Mouse (Mus musculus) embryo, embryonic 11.5 days (tissue): Measurements from ENCODE around the gene Cutal.
"Not testable (repeated sequence)": the region's sequence is repeated elsewhere in the genome, so short reads cannot be mapped to it uniquely, and the experiment has no call there.

Experiments used
- DNase-seq: peaks from one replicate; pipeline ENCODE4 v3.0.0-alpha.2; 2012; ENCODE audit warnings: low read depth, low spot score

The Cutal gene

DNA sequence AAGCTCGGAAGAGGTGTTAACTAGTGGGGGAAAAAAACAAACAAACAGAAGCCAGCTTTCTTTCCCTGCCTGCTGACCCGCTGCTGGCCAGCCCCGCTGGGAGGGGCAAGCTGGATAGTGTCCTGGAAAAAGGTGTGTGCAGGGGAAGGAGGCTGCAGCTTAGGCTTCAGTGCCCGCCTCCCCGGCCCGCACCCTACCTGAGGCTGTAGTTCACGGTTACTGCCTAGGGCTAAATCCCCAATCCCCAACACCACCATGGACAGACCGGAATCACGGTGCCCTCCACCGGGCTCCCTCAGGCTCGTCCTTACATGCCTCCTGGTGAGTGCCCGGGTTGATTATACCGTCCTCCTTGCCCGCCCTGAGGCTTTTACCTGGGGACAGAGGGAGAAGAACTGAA, at the start of gene Cutal:
Cutal (plus strand) TSS at position 126 of the 400 bp plus-strand sequence.
- no peak for DNase-seq

DNA sequence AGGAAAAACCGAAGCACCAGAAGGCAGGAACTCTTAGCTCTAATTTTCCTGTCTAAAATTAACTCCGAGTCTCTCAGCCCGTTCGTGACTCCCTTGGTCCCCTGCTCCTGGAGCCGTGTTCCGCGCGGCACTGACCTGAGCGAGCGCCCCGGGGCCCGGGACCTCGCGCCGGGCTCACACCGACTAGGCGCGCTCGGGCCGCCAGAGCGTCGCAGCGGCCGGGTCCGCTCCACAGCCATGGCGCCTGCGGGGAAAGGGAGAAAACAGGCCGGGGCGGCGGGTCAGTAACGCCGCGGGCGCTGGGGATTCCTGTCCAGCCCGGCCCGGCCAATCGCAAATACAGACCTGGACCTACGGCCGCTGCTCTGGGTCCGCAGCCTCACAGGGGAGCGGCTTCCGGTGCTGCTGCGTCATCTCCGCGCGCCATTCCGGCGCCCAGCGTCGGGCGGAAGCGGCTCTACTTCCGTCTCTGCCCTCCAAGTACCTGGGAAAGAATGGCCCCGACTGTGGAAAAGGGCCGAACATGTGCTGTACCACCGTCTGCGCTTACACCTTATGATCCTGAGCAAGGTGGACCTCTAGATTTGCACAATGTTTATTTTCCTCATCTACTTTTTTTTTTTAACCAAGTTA, 48.3 kb upstream of the Cutal start, which contains the start of gene Fbxw2:
Fbxw2 (minus strand) TSS at position 485 of the 633 bp plus-strand sequence.
- peak; percentile 83 for DNase-seq

DNA sequence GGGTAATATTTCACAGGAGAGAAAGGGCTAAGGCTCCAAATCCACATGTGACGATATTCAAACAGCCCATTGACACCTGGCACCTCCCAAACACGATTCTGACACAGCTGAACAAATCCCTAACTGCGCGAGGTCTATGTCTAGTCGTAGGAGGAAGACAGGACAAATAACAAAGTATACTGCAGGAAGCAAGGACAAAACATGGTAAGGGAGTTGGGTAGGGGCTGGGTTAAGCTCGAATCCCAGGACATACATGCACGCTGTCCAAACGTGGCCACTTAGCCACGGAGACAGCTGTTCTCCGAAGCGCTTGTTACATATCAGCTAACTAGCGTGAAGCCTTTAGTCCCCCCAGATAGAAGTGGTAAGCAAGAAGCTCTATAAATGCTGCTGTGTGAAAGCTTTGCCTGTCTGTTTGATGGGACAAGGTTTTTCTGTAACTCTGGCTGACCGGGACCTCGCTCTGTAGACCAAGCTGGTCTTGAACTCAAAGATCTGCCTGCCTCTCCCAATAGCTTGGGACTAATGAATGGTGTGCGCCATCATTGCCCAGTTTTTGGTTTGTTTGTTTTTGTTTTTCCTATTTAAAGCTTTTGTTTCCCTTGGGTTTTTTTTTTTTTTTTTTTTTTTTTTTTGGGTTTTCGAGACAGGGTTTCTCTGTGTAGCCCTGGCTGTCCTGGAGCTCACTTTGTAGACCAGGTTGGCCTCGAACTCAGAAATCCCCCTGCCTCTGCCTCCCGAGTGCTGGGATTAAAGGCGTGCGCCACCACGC, 47.5 kb upstream of the Cutal start:
- DNase-seq: peak; percentile 5

DNA sequence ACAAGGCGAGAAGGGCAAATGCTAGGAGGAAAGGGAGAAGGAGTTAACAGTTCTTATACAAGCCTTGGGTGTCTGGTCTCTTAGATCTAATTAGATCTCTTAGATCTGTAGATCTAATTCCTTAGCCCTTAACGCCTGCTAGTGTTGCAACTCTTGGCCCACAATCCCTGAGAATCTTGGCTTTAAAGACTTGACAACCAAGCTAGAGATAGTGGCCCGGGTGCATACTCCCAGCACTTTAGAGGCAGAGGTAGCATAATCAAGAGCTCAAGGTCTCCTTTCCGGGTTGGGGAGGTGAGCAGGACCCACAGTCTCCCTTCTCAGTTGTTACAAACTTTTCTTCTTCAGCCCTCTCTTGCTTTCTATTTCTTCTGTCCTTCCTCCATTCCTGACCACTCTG, 46.6 kb upstream of the Cutal start:
- no peak for DNase-seq

DNA sequence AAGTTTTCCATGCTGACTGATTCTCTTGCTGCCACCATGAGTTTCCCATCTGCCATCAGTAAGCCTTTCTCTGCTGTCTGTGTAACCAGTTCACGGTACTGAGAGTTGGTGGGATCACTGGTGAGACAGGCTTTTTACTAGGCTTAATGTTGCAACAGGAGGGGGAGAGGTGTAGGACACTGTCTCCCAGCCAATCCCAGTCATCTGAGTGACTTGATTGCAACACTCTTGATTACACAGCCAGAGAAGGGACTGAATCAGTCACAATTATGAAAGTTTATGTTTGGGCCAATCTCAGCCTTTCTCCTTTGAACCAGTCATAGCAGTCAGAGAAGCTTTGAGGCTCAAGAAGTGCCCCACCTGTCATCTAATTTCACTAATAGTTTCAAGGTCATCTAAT, 46.2 kb upstream of the Cutal start:
- no peak for DNase-seq

DNA sequence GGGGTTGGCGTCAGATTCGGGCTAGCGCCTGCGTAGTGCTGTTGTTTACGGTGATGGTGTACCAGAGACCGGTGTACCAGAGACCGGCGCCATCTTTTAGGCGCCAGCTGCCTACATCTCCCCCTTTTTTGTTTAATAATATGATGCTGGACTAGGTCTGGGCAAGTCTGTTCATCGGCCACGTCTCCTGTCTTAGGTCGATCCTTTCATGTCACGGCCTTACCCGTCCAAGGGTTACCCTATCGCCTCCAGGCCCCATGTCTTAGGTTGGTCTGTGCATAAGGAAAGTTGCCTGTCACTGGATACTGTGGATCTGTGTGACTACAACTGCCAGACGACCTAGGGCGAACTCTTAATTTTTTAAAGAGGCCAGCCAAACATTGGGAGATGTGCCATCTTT, 44.1 kb upstream of the Cutal start:
- DNase-seq: not testable (repeated sequence)

DNA sequence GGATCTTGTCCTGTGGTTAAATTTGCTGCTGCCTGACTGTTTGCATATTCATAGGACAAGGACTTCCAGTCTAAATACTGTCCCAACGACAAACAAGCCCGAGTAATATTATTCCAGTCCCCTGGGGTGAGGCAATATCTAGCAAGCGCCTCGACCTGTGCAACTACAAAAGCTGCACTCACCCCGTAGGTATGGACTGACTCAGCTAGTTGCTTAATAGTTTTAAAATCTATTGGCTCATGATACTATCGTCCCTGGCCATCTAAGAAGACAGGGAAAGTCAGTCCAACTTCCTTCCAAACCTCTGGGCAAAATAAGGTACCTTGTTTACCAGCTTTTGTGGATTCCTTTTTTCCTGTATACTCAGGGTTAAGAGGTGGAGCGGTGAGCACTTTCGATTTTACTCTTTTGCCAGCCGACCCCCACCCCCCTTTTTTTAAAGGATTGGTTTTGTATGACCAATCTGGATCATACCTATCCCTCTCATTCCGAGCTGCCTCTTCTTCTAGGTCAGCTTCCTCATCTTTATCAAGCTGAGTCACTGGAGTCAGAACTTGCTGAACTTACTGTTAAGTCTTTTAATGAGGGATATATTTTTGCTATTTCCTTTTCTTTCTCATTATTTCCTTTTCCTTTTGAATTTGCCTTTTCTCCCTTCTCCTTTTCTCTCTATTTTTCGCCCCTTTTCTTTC, 41.3 kb upstream of the Cutal start, which contains the start of gene Gm34653:
Gm34653 (plus strand) TSS at position 242 of the 692 bp plus-strand sequence.
- DNase-seq: not testable (repeated sequence)

DNA sequence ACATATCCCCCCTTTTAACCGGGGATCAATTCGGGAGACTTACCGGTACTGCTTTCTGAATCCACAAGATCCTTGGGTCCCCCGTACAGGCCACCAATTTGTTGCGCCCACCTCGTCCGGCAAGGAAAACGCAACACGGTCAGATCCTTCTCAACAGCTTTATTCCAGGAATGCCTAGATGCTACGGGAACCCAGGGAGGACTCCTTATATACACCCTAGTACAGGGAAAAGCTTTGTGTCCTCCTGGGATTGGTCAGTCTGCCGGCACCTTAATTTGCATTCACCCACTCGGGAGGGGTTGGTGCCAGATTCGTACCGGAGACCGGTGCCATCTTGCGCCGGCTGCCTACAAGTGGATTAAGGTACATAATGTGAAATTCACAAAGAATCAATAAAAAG, 40.6 kb upstream of the Cutal start:
- no peak for DNase-seq

DNA sequence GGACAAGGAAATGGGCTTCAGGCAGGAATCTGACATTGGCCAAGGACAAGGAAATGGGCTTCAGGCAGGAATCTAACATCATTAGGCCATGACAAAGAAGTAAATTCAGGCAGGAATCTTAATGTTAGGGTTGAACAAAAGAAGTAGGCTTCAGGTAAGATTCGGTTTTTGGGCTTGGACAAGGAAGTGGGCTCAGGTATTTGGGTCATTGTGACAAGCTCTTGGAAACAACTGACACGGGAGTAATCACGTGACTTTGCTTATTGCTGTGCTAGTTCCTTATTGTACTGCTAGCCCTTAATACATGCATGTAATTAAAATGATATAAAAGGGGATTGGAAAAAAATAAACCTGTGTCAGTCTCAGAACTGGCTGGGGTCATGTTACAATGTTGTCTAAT, 38.5 kb upstream of the Cutal start:
- DNase-seq: no peak

DNA sequence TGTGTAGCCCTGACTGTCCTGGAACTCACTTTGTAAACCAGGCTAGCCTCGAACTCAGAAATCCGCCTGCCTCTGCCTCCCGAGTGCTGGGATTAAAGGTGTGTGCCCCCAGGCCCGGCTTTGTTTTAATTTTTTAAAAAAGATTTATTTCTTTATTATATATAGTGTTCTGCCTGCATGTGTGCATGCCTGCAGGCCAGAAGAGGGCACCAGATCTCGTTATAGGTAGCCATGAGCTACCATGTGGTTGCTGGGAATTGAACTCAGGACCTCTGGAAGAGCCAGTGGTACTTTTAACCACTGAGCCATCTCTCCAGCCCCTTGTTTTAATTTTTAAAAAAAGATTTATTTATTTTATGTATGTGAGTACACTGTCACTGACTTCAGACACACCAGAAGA, 34.1 kb upstream of the Cutal start:
- not testable (repeated sequence) for DNase-seq

DNA sequence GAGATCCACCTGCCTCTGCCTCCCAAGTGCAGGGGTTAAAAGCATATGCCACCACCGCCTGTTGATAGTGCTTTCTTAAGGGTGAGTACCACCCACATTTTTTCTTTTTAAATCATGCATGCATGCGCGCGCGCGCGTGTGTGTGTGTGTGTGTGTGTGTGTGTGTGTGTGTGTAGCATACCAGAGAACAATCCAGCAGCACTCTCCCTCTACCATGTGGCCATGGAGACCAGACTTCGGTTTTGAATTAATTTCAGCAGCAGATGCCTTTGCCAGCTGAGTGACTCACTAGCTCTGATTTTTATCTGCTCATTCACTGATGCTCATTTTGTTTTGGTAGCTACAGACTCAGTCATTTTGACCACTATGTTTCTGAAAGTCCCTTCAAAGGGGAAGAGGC, 32.5 kb upstream of the Cutal start:
- no peak for DNase-seq

DNA sequence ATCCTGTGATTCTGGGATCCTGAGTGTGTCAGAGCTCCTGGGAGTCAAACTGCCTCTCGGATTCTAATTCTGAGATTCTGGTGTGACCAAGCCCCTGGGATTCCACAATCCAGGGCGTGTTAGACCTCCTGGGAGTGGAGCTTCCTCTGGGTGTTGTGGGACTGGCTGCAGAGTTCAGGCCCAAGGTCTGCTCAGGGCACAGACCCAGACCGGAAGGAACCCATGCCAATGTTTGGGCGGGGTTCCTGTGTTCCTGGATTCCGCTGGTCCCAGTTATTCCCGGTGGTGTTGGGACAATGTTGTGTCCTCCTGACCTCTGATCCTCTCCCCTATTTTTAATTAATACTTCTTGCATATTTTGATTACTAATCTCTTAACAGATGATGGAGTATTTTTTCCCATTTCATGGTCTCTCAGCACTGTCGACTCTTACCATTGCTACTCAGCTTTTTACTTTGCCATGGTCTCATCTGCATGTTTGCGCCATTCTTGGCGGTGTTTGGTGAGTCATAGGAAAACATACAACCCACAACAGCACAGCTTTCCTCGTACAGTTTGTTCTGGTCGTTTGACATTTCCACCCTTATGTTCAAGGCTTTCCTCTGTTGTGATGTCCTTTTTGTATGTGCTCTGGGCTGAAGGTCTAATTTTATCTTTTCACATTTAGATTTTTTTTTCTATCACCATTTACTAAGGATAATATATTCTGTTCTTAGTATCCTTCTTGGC, 30.8 kb upstream of the Cutal start:
- DNase-seq: no peak

DNA sequence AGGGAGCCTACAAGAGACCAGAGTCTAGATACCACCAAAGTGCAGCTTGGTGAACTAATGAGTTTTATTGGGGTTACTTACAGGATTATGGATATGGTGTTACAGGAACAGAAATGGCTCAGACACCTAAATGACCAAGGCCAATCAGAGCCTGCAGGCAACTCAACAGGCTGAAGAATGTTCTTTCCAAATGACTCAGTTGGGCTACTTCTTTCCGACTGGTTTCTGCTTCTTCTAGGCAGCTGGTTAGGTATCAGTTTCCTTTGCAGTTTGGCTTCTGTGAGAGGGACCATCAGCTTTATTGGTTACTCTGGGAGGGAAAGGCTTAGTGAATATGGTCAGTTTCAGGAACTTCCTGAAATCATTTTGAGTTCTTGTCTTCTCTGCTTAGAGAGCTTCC, 26.5 kb upstream of the Cutal start:
- DNase-seq: no peak

DNA sequence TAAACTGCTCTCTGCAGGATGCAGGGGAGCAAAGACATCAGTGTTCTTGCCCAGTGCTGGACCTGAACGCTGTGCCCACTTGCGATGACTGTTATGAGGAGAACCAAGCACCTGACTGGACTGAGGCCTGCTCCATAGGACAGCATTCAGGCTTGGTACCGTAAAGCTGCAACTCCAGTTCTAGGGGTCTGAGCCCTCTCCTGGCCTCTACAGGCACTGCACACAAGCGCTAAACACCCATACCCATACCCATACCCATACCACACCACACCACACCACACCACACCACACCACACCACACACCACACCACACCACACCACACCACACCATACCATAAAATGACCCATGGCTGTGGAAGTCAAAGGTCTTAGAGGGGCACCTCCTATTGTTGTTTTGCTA, 18.9 kb upstream of the Cutal start:
- no peak for DNase-seq

DNA sequence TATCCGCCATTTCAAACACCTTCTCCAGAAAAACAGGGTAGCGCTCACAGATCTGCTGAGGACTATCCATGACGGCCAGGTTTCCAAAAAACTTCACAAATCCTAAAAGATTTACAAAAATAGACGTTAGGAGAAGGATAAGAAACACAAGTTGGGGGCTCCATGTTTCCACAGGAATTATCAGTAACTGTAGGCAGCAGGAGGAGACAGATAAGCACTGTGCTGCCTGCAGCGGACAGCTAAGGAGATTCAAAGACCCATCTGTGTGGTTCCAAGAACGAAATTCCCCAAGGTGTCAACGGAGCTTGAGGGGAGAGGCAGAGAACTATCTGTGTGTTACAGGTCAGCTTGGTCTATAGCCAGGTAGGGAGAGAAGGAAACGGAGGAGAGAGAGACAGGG, 16.5 kb upstream of the Cutal start:
- no peak for DNase-seq

DNA sequence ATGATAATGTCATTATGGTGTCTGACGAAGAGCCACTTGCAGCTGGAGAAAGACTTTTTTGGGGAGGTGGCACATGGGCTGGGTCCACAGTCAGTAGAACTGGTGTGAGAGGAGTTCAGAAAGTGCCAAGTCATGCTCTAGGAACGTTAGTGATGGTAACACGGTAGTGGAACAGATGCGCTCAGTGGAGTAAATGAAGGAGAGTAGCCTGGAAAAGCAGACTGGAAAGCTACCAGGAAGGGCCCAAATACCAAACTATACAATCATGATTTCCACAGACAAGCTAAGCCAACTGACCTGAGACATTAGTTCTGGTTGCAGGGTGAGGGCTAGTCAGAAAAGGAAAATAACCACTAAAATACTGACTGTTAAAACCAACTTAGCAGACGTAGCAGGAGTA, 4.5 kb upstream of the Cutal start:
- no peak for DNase-seq

DNA sequence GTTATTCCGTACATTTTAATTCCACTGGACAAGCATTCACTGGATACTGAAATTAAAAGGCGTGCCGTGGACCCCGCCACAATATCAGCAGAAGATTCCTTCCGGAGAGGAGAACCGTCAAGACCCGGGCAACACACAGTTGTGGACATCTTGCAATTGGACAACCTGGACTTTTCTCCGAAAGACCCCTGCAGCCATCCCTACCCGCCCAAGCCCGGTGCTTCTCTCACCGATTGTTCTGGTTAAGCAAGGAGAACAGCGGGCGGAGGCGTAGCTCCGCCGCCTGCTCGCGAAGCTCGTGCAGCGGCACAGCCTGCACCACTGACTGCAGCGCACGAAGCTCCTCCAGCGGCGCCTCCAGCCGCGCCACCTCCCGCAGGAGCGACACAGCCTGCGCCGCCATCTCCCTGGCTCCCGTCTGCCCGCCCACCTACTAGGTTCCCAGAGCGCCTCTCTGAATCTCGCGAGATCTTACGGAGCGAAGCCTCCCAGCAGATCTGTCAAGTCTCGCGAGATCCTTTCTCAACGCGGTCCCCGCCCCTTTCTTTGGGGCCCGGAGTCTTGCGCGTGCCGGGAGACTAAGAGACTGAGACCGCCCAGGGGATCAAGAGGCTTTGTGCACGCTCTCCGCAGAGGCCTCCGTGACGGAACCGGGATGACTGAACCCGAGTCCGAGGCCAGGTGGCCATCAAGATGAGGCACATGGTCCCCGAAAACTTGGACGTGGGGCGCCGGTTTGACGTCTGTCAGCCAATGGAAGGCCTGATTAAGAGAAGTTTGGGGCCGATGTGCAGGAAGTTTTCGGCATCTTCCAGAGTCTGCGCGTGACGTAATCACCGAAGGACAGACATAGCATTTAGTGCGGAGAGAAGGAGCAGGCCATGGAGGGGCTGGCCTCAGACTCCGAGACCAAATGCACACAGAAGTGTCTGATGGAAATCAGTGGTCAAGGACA, 3.4 kb upstream of the Cutal start:
- DNase-seq: peak; percentile 99

DNA sequence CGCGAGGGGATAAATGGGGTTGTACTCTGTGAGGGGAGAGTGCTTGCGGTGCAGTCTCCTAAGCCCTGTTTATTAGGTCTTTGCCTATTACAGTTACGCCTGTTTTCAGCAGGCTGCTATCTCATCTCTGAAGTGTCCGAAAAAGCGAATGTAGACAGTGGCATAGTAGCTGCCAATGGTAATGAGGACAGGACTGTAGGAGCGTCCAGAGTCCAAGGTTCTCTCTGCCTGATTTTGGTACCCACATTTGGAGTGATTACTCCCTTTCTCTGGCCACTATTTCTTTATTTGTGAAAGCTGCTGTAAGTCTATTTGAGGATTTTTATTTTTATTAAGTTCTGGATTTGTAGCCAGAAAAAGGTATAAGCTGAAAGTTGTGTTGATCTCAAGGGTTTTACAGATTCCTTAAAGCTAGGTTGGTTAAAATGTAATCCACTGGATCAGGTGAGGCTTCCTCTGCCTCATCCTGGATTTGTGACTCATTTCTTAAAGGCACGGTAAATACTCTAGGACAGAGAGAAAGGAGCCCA, 685 bp downstream of the Cutal start, which contains the start of gene Psmd5:
Psmd5 (minus strand) TSS at position 153 of the 530 bp plus-strand sequence.
- DNase-seq: no peak

DNA sequence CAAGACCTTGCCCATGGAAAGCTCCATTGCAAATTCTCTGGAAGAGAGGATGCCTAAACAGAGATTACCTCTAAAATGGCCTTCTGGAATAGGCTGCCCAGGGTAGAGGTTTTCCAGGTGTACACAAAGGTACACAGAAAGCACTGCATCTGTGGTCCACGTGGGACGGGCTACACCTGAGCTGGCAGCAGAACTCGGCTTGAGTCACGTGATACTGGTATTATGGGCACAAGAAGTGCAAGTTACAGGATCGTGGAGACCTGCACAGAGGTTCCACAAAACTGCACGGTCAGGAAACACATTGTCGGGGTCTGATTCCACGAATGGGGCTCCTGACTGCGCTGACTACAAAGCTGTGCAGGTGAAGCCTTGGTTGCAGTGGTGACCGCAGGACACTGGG, 5.9 kb downstream of the Cutal start:
- DNase-seq: no peak

DNA sequence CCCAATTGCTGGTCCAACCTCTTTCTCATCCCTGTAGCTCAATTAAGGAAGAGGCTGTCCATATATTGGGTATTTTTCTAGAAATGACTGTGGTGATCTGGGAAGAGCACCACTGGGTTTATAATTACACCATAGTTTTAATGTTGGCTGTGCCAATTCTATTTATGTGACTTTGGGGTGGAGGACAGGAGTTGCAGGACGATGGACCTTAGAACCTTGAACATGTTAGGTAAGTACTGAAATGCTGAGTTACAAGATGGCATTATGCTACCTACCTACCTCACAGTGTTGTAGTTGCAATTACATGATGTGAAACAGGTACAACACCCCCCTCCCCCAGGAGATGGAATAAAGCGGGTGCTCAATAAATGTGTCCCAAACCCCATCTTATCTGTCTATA, 8.6 kb downstream of the Cutal start:
- DNase-seq: no peak
